Mouse (Mus musculus) lung, embryonic 16.5 days (tissue): Measurements from ENCODE around the gene Trmt2b. TPM values are rescaled to one million over a fixed set of nuclear protein-coding genes. Genes with fewer than 3 reads are reported as not detected.
"Not testable (repeated sequence)": the region's sequence is repeated elsewhere in the genome, so short reads cannot be mapped to it uniquely, and the experiment has no call there.

Experiments used
- ATAC-seq: fragments of 200-750 bp; cut with Nextera tagmentation; 2 replicates; pipeline ENCODE4 v1.8.0; 2017; ENCODE audit warnings: low read depth, mild to moderate bottlenecking, moderate library complexity
- H3K27ac ChIP-seq: fragments of 300-500 bp; sonication (generic); 2 replicates; pipeline ENCODE4 v1.5.1; 2014; ENCODE audit warnings: mild to moderate bottlenecking, control low read depth, low read length
- H3K27me3 ChIP-seq: fragments of 300-500 bp; sonication (generic); 2 replicates; pipeline ENCODE4 v1.6.1; 2014; ENCODE audit warnings: low read depth, low read length, mixed read lengths; ENCODE audit not compliant: control insufficient read depth, insufficient read depth
- H3K36me3 ChIP-seq: fragments of 300-500 bp; sonication (generic); 2 replicates; pipeline ENCODE4 v1.6.1; 2014; ENCODE audit warnings: low read length; ENCODE audit not compliant: control insufficient read depth, insufficient read depth
- H3K4me1 ChIP-seq: fragments of 300-500 bp; sonication (generic); replicated peaks from 2 replicates; pipeline ENCODE4 v1.6.1; 2014; ENCODE audit warnings: low read length, mixed read lengths; ENCODE audit not compliant: control insufficient read depth, insufficient read depth
- H3K4me2 ChIP-seq: fragments of 300-500 bp; sonication (generic); 2 replicates; pipeline ENCODE4 v1.6.1; 2014; ENCODE audit warnings: low read depth, low read length, control low read depth
- H3K4me3 ChIP-seq: fragments of 300-500 bp; sonication (generic); 2 replicates; pipeline ENCODE4 v1.5.1; 2014; ENCODE audit warnings: mild to moderate bottlenecking, low read length, control low read depth
- H3K9ac ChIP-seq: fragments of 300-500 bp; sonication (generic); 2 replicates; pipeline ENCODE4 v1.6.1; 2014; ENCODE audit warnings: low read length, control low read depth
- H3K9me3 ChIP-seq: fragments of 300-500 bp; sonication (generic); 2 replicates; pipeline ENCODE4 v1.6.1; 2016; ENCODE audit warnings: low read length; ENCODE audit not compliant: control insufficient read depth
- WGBS: fragments of 180-500 bp; shearing (Covaris S2); extraction: QIAGEN DNeasy Blood & Tissue Kit; methylation state at CpG from one replicate; pipeline ENCODE4 v1.1.7; 2014; 5-methylcytosine and 5-hydroxymethylcytosine counted together
- polyA plus RNA-seq: library from polyadenylated mRNA; unstranded; fragments of >200 nt; fragmentation: Nextera tagmentation; extraction: Ambion mirVana; gene quantifications from 2 replicates; pipeline ENCODE4 v1.2.1, GENCODE M21; 2015

The Trmt2b gene
- polyA plus RNA-seq, 1 experiment from 2014 or later: 20.4 TPM

GRCm38 (mm10) chrX:134245946-134246345, 30.8 kb downstream of the Trmt2b start:
- no peak overlapping the region for H3K4me2 ChIP-seq
- 63% methylated on average over 10 of the region's 10 CpGs for WGBS
- no peaks in the 10 kb centered on the region for H3K9me3 ChIP-seq
- H3K27ac ChIP-seq: no peak overlapping the region
- no peak overlapping the region for H3K9ac ChIP-seq
- H3K4me1 ChIP-seq: no peaks in the 10 kb centered on the region
- ATAC-seq: no peak
- H3K27me3 ChIP-seq: no peaks in the 10 kb centered on the region
- H3K36me3 ChIP-seq: peaks cover 2% of the 10 kb centered on the region; the same call in 1 of the 2 replicates
- no peak overlapping the region for H3K4me3 ChIP-seq

DNA sequence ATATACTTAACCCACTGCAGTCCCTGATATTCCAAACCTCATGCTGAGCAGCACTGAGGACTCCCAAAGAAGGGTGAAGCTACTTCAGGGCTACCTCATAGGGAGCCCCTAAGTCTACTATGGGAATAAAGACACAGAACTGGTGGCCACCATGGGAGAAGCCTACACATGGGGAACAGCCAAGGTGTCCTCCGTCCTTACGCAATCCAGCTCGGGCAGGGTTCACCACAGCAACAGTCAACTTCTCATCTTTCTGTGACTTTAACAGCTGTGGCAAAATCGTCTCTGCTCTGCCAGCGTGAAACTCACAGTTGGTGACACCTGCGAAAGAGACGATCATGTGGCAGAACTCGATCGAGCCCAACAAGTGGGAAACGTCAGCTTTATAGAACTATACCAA, 38.5 kb downstream of the Trmt2b start:
- Histone ChIP-seq H3K36me3 (peaks cover 2% of the 10 kb centered on the region; the same call in 1 of the 2 replicates), H3K9ac (no peak overlapping the region), H3K4me2 (no peak overlapping the region), H3K27me3 (no peaks in the 10 kb centered on the region), H3K4me3 (no peak overlapping the region), H3K4me1 (no peaks in the 10 kb centered on the region), H3K9me3 (no peaks in the 10 kb centered on the region), H3K27ac (no peak overlapping the region)
- 87% methylated on average over 10 of the region's 10 CpGs for WGBS
- no peak for ATAC-seq

DNA sequence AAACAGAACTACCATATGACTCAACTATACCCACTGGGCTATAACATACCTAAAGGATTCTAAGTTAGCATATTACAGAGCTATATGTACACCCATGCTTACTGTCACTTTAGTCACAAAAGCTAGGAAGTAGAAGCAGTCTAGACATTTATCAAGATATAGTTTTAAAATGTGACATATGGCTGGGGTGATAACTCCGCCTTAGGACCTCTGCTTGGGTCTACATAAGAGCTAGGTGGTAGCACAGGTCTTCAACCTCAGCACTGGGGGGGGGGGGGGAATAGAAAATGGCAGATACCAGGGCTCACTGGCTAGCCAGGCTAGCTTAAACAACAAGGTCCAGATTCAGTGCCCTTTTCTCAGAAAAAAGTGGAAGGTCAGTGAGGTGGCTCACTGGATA, 43.7 kb downstream of the Trmt2b start:
- no peak for ATAC-seq
- no peaks in the 10 kb centered on the region for H3K9me3 ChIP-seq
- H3K9ac ChIP-seq: no peak overlapping the region

GRCm38 (mm10) chrX:134221856-134222255, 54.9 kb downstream of the Trmt2b start, which contains the start of gene Nox1:
TSS of gene Nox1 (minus strand) at chrX:134221956.
- Histone ChIP-seq H3K9ac (no peak within 1 kb of the TSS), H3K27ac (no peak within 1 kb of the TSS), H3K36me3 (no peaks in the 10 kb centered on the region), H3K4me2 (no peak within 1 kb of the TSS), H3K4me1 (no peaks in the 10 kb centered on the region), H3K27me3 (no peaks in the 10 kb centered on the region), H3K4me3 (no peak within 1 kb of the TSS), H3K9me3 (no peaks in the 10 kb centered on the region)
- no peak for ATAC-seq
- 59% methylated on average over 4 of the region's 4 CpGs for WGBS

More for the DNA sequence above, 43.7 kb downstream of the Trmt2b start:
- Histone ChIP-seq H3K4me2 (no peak overlapping the region), H3K27me3 (no peaks in the 10 kb centered on the region), H3K36me3 (no peaks in the 10 kb centered on the region), H3K4me3 (no peak overlapping the region), H3K4me1 (no peaks in the 10 kb centered on the region), H3K27ac (no peak overlapping the region)
- 80% methylated on average over 1 of the region's 1 CpGs for WGBS

GRCm38 (mm10) chrX:134220618-134221017, 56.2 kb downstream of the Trmt2b start:
- Histone ChIP-seq H3K9ac (no peak overlapping the region), H3K36me3 (no peaks in the 10 kb centered on the region), H3K4me1 (no peaks in the 10 kb centered on the region), H3K9me3 (no peaks in the 10 kb centered on the region), H3K27ac (no peak overlapping the region), H3K27me3 (no peaks in the 10 kb centered on the region), H3K4me2 (no peak overlapping the region), H3K4me3 (no peak overlapping the region)
- 51% methylated on average over 3 of the region's 3 CpGs for WGBS
- ATAC-seq: no peak

- no peaks in the 10 kb centered on the region for H3K9me3 ChIP-seq
- no peak overlapping the region for H3K4me3 ChIP-seq
- no peak overlapping the region for H3K4me2 ChIP-seq
Measured at GRCm38 (mm10) chrX:134218161-134218560, 58.6 kb downstream of the Trmt2b start.

GRCm38 (mm10) chrX:134211151-134211642, 65.6 kb downstream of the Trmt2b start:
- 86% methylated on average over 7 of the region's 7 CpGs for WGBS
- Histone ChIP-seq H3K36me3 (no peaks in the 10 kb centered on the region), H3K27me3 (no peaks in the 10 kb centered on the region), H3K9me3 (no peaks in the 10 kb centered on the region), H3K9ac (no peak overlapping the region), H3K4me2 (no peak overlapping the region), H3K4me3 (no peak overlapping the region), H3K27ac (no peak overlapping the region), H3K4me1 (no peaks in the 10 kb centered on the region)
- ATAC-seq: no peak

More at GRCm38 (mm10) chrX:134218161-134218560, 58.6 kb downstream of the Trmt2b start:
- no peaks in the 10 kb centered on the region for H3K36me3 ChIP-seq
- H3K27ac ChIP-seq: no peak overlapping the region
- no peak for ATAC-seq
- no peak overlapping the region for H3K9ac ChIP-seq
- no peaks in the 10 kb centered on the region for H3K4me1 ChIP-seq
- H3K27me3 ChIP-seq: no peaks in the 10 kb centered on the region
- WGBS: 59% methylated on average over 4 of the region's 4 CpGs

DNA sequence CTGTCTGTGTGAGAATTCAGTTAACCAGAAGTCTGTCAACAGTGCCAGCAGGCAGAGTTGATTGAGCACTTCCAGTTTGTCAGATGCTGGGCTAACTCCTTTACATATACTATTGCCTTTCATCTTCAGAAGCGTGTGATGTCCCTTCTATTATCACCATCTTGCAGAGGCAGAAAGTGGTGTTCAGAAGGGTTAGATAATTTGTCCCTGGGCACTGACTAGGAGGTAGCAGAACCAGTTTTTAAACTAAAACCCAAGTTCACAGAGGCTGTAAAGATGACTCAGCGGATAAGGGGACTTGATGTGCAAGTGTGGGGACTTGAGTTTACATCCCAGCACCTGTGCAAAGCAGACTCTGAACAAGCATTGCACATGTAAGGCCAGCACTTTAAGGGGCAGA, 68.3 kb downstream of the Trmt2b start:
- WGBS: 53% methylated on average over 2 of the region's 2 CpGs
- ATAC-seq: no peak
- H3K27me3 ChIP-seq: no peaks in the 10 kb centered on the region
- H3K4me3 ChIP-seq: no peak overlapping the region
- no peaks in the 10 kb centered on the region for H3K9me3 ChIP-seq
- no peak overlapping the region for H3K4me2 ChIP-seq
- no peaks in the 10 kb centered on the region for H3K4me1 ChIP-seq
- no peak overlapping the region for H3K27ac ChIP-seq
- H3K36me3 ChIP-seq: no peaks in the 10 kb centered on the region
- H3K9ac ChIP-seq: no peak overlapping the region

- H3K27ac ChIP-seq, H3K27me3 ChIP-seq, H3K4me1 ChIP-seq, ATAC-seq, H3K4me3 ChIP-seq, H3K4me2 ChIP-seq, H3K9ac ChIP-seq, H3K9me3 ChIP-seq, H3K36me3 ChIP-seq: not testable (repeated sequence)
- WGBS: 95% methylated on average over 8 of the region's 9 CpGs
Measured at GRCm38 (mm10) chrX:134187201-134187600, 89.6 kb downstream of the Trmt2b start, which contains the start of gene Arl13a. TSS of gene Arl13a (plus strand) at chrX:134187501.

GRCm38 (mm10) chrX:134174699-134175098, 102.1 kb downstream of the Trmt2b start:
- H3K36me3 ChIP-seq: no peaks in the 10 kb centered on the region
- ATAC-seq: no peak
- H3K4me2 ChIP-seq: no peak overlapping the region
- H3K4me1 ChIP-seq: no peaks in the 10 kb centered on the region
- no peak overlapping the region for H3K4me3 ChIP-seq
- no peak overlapping the region for H3K9ac ChIP-seq
- H3K9me3 ChIP-seq: no peaks in the 10 kb centered on the region
- WGBS: 91% methylated on average over 1 of the region's 1 CpGs
- H3K27me3 ChIP-seq: no peaks in the 10 kb centered on the region
- no peak overlapping the region for H3K27ac ChIP-seq
